Mouse (Mus musculus): Measurements from ENCODE around the gene Nlrp9a.

DNA sequence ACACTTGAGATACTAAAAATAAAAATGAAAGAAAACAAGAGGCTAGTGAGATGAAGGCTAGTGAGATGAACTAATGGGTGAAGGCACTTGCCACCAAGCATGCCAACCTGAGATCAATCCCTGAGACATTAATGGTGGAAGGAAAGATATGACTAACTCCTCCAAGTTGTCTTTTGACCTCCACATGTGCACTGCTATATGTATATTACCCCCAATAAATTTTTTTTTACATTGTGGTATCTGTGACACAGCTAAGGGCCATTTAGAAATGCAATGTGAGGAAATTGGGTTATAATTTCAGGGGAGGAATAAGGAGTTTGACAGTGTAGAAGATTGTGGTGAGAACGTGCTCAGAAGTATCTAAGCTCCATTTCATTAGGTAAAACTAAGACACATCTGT is 55.0 kb downstream of the Nlrp9a start:
- TF ChIP-seq CTCF (IDR thresholded peaks at IDR 0.05; ENCODE audit: low read depth), result no peak
- TF ChIP-seq EP300 (IDR thresholded peaks at IDR 0.05; ENCODE audit: low read depth), result no peak

Data from heart, postnatal 0 days (tissue).